Mouse (Mus musculus) MN1 (cell line): ENCODE results near the gene Snn.
"Not testable (repeated sequence)": the region's sequence is repeated elsewhere in the genome, so short reads cannot be mapped to it uniquely, and the experiment has no call there.

Experiments used
- DNase-seq: peaks from one replicate; pipeline ENCODE4 v3.0.0-alpha.2; 2016; ENCODE audit warnings: low spot score

Gene Snn

DNA sequence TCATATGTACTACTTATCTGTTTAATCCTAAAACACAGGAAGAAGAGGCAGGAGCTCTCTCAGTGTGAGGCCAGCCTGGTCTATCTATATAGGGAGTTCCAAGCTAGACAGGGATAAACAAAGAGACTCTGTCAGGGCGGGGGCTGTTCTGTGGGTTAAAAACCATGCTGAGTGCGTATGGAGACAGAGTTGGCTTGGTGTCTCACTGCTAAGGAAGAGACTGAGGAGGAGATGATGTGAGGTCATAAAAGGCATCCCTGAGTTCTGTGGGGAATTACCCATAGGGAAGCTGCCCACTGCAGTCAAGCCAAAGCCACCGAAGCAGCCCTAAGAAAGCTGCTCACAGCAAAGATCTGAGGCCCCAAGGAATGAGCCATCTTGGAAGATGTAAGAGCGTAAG, at the start of gene Snn:
Gene Snn (plus strand): TSS at position 301 of the 400 bp plus-strand sequence.
- no peak for DNase-seq

GRCm38 (mm10) chr16:11011206-11011605, 49.5 kb upstream of the Snn start:
- DNase-seq: no peak

DNA sequence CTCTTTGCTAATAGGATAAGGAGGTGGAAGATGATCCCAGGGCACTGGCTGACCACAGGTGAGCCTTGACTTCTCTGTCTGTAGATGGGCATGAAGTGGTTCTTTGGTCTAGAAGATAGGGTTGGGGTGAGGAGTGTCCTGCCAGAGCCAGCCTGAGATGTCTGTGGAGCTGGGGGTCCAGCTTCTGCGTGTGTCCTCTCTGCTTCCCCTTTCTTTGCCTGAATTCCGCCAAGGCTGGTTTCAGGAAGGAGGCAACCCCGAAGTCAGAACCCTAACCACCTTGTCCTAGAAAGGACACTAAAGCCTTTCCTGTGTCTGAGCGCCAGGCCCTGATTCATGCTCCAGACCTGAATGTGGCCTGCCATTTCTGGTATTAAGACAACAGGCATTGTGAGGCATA, 48.8 kb upstream of the Snn start:
- no peak for DNase-seq

DNA sequence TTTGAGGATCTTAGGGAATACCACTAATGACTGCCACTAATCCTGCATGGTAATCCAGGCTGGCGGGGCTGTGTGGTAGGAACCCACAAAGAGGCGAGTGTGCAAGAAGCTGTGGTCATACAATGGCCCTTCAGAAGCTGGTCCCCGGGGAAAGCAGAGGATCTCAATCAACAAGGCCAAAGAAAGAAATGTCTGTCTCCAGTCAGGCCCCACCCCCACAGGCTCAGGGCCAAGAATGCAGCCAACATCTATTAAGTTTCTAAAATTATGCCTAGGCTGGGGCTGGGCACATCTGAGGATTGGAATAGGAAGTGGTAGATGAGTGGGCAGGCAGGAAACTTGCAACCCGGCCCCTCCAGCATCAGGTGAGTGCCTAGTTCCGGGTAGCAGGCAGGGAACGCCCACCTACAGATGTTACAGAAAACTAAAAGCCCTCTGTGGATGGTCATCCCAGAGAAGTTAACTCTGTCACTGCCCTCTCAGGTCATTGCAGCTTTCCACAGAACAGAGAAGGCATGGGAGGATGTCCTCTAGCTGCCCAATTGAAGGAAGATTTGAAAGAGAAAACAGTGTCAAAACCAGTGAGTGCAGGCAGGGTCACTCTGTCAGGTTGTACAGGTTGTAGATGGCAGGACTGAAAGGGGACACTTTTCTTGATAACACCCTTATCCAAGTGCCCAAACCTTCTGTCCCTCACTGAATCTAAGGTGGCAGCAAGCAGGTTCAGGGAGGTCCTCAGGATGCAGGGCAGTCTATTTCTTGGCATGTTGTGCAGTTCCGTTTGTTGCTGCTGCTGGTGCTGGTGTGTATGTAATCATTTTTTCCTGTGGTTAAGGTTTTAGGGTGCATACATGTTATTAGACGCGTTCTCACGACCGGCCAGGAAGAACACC, 47.9 kb upstream of the Snn start:
- peak; percentile 57 for DNase-seq

- DNase-seq: not testable (repeated sequence)
These were observed 47.1 kb upstream of the Snn start for GRCm38 (mm10) chr16:11013464-11014147.

DNA sequence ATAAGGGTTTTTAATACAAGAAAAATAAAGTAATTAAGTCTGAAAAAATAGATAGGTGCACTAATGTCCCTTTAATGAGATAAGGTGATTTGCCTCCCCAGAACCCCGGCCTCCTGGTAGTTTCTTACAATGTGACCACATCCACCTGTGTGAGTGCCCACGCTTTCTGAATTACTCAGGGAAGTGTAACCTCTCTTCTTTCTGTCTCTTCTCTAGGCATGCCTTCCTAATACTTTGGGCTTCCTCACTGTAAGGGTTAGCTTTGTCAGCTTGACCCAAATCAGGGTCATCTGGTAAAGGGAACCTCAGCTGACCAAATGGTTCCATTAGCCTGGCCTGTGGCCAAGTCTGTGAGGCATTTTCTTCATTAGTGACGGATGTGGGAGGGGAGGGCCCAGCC, 46.3 kb upstream of the Snn start:
- peak; percentile 74 for DNase-seq

- no peak for DNase-seq
These were observed 44.4 kb upstream of the Snn start for GRCm38 (mm10) chr16:11016353-11016752.

- no peak for DNase-seq
These were observed 42.7 kb upstream of the Snn start for GRCm38 (mm10) chr16:11017807-11018595.

- peak; percentile 82 for DNase-seq
These were observed 39.2 kb upstream of the Snn start for GRCm38 (mm10) chr16:11021403-11022112.

DNA sequence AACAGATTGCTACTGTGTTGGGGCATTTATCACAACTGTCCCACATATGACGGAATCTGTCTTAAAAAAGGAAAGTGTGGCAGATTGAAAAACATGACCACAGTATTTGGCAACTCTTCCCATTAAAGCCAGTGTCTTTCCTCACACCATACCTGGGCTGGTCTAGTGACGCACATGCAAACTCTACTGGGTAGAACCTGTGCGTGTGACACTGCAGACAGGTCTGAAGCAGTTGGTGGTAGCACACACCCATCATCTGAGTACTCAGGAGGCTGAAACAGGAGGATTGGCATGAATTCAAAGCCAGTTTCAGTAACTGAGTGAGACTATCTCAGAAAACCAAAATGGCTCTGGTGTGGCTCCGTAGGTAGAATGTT, 38.6 kb upstream of the Snn start:
- no peak for DNase-seq

- DNase-seq: no peak
These were observed 37.1 kb upstream of the Snn start for GRCm38 (mm10) chr16:11023618-11024017.

GRCm38 (mm10) chr16:11024841-11025240, 35.9 kb upstream of the Snn start:
- peak; percentile 66 for DNase-seq

DNA sequence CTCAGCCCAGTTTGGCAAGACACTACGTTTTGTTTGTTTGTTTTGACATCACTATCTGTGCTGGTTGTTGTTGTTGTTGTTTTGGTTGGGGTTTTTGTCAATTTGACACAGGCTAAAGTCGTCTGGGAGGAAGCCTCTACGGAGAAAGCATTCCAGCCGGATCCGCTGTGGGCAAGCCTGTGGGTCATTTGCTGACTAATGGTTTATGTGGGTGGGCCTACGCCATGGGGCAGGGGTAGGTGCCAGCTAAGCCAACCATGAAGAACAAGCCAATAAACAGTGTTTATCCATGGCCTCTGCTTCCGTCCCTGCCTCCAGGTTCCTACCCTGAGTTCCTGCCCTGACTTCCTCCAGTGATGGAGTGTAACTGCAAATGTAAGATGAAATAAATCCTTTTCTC, 32.5 kb upstream of the Snn start:
- no peak for DNase-seq

- no peak for DNase-seq
These were observed 29.9 kb upstream of the Snn start for GRCm38 (mm10) chr16:11030844-11031243.

- DNase-seq: no peak
These were observed 29.4 kb upstream of the Snn start for GRCm38 (mm10) chr16:11031320-11031719.

- DNase-seq: peak; percentile 92
These were observed 26.4 kb upstream of the Snn start for GRCm38 (mm10) chr16:11034193-11034803.

DNA sequence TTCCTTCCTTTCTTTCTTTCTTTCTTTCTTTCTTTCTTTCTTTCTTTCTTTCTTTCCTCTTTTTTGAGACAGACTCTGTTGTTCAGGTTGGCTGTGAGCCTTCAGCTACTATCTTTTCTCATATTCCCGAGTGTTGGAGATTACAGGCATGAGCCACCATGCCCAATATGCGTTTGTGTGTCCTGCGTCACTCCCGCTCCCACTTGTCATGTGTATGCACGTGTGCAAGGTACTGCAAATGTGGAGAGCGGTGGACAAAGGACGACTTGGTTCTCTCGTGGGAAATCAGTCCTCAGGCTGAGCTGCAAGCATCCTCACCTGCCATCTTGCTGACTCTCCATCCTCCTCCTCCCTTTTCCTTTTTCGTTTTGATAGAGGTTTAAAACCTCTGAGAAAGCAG, 25.5 kb upstream of the Snn start:
- no peak for DNase-seq

DNA sequence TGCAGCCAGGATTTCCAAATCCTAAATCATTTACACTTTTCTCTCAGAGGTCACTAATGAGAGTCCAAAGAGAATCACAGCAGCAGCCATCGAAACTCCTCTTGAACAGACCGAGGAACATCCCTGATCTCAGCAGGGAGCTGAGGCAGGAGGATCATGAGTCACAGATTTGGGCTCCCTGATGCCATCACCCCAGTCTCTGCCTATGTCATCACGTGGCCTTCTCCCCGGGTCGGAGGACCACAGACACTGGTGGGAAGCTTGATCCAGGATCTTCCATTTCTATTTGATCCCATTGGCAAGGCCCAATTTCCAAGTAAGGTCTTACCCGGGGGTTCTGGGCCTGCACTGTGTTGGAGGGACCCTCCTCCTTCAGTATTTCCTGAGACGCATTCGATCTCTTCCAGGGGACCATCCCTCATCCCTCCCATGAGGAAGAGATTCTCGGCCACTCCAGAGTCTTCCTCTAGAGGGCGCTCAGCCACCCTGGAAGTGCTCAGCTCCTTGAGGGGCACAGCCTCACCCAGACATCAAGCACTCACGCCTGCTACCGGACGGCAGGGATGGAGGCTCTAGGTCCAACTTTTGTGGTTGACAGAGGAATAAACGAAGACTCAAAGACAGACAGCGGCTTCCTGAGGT, 24.8 kb upstream of the Snn start:
- peak; percentile 90 for DNase-seq

GRCm38 (mm10) chr16:11040603-11041002, 20.1 kb upstream of the Snn start:
- DNase-seq: no peak

- peak; percentile 65 for DNase-seq
These were observed 17.5 kb upstream of the Snn start for GRCm38 (mm10) chr16:11043239-11043638.

DNA sequence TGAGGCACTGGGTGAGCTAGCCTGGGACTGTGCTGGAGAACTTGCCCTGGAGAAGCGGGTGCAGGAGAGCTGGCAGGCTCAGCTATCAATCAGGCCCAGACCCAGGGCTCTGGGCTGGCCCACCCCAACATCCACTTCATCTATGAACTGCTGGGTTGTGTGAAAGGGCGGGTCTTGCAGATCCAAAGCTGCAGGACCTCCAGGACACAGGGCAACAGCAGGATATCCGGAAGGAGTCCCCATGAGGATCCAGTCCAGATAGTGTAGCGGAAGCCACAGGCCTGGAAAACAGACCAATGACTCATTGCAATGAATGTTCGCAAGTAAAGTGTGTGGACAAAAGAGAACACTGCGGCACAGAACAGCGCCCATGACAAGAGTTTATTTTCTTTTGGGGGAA, 14.3 kb upstream of the Snn start:
- no peak for DNase-seq
